Mouse (Mus musculus) heart, postnatal 14 days (tissue): ENCODE measurements at regions not wholly inside any gene's neighbourhood (a gene's known extent, or its start where the extent isn't known, plus 50 kb on each side); places are given as distances from the start of the nearest gene placed in this dataset.

ENCODE experiments used
- DNase-seq, 2 experiments: peaks; one replicate each; pipeline ENCODE4 v3.0.0; 2021 to 2022
- intact Hi-C: fragments of 180-260 bp; cut with DNase I; formaldehyde crosslinking; loops from one replicate; pipeline ENCODE4 v1.15.1; 2025

- intact Hi-C loops = no loop called here
- DNase-seq = no peak
Measured at GRCm38 (mm10) chr10:100685748-100686147, 95.5 kb downstream of the 1700017N19Rik start.

- no peak for DNase-seq
- intact Hi-C loops = no loop called here
Measured at GRCm38 (mm10) chr10:100695944-100696343, 105.7 kb downstream of the 1700017N19Rik start.

GRCm38 (mm10) chr10:100699206-100699605, 108.9 kb downstream of the 1700017N19Rik start:
- intact Hi-C loops = no loop called here
- DNase-seq = no peak

- intact Hi-C loops = no loop called here
- peak; percentile 1 to 8 for DNase-seq
Measured at GRCm38 (mm10) chr10:100700281-100701205, 110.3 kb downstream of the 1700017N19Rik start.

- DNase-seq = no peak
- intact Hi-C loops = no loop called here
Measured at GRCm38 (mm10) chr10:100701938-100702337, 111.7 kb downstream of the 1700017N19Rik start.

GRCm38 (mm10) chr10:100716084-100716667, 125.9 kb downstream of the 1700017N19Rik start:
- intact Hi-C loops = no loop called here
- DNase-seq = no peak

- intact Hi-C loops = no loop called here
- no peak for DNase-seq
Measured at GRCm38 (mm10) chr10:100718574-100718973, 128.3 kb downstream of the 1700017N19Rik start.

- DNase-seq = no peak
- intact Hi-C loops = loop anchor here (5.0 kb wide), 1 partner anchor 1706 kb away; no protein-coding TSS in a partner anchor
Measured at GRCm38 (mm10) chr10:100741269-100741668, 151.0 kb downstream of the 1700017N19Rik start.

- peak; percentile 41 to 65 for DNase-seq
- intact Hi-C loops = loop anchor here (5.0 kb wide), 1 partner anchor 1705 kb away; no protein-coding TSS in a partner anchor
Measured at GRCm38 (mm10) chr10:100742065-100742464, 151.8 kb downstream of the 1700017N19Rik start.

- intact Hi-C loops = no loop called here
- no peak for DNase-seq
Measured at GRCm38 (mm10) chr10:100746151-100746550, 155.9 kb downstream of the 1700017N19Rik start.

- intact Hi-C loops = no loop called here
- no peak for DNase-seq
Measured at GRCm38 (mm10) chr10:100754957-100755356, 164.7 kb downstream of the 1700017N19Rik start.

GRCm38 (mm10) chr10:100774252-100774651, 184.0 kb downstream of the 1700017N19Rik start:
- intact Hi-C loops = no loop called here
- DNase-seq = no peak

GRCm38 (mm10) chr10:100792166-100792565, 201.9 kb downstream of the 1700017N19Rik start:
- DNase-seq = no peak
- intact Hi-C loops = no loop called here

GRCm38 (mm10) chr10:100792569-100792968, 202.3 kb downstream of the 1700017N19Rik start:
- no peak for DNase-seq
- intact Hi-C loops = no loop called here

GRCm38 (mm10) chr10:100795215-100795972, 205.1 kb downstream of the 1700017N19Rik start:
- intact Hi-C loops = no loop called here
- DNase-seq = no peak

- intact Hi-C loops = no loop called here
- DNase-seq = no peak
Measured at GRCm38 (mm10) chr10:100811639-100812038, 221.4 kb downstream of the 1700017N19Rik start.

- DNase-seq = no peak
- intact Hi-C loops = no loop called here
Measured at GRCm38 (mm10) chr10:100834794-100835193, 244.5 kb downstream of the 1700017N19Rik start.

GRCm38 (mm10) chr10:100853213-100853612, 262.9 kb downstream of the 1700017N19Rik start:
- no peak for DNase-seq
- intact Hi-C loops = no loop called here

- no peak for DNase-seq
- intact Hi-C loops = no loop called here
Measured at GRCm38 (mm10) chr10:100856509-100856908, 266.2 kb downstream of the 1700017N19Rik start.

- intact Hi-C loops = no loop called here
- no peak for DNase-seq
Measured at GRCm38 (mm10) chr10:100865501-100866181, 275.4 kb downstream of the 1700017N19Rik start.
